Mouse (Mus musculus) embryo, embryonic 11 days (tissue): ENCODE data around the gene Hip1r.
A peak's percentile ranks its signal among the peaks of the same experiment; 100 is the strongest.

ENCODE experiments used
- DNase-seq: peaks from one replicate; pipeline ENCODE4 v3.0.0-alpha.2; 2015

Gene Hip1r

DNA sequence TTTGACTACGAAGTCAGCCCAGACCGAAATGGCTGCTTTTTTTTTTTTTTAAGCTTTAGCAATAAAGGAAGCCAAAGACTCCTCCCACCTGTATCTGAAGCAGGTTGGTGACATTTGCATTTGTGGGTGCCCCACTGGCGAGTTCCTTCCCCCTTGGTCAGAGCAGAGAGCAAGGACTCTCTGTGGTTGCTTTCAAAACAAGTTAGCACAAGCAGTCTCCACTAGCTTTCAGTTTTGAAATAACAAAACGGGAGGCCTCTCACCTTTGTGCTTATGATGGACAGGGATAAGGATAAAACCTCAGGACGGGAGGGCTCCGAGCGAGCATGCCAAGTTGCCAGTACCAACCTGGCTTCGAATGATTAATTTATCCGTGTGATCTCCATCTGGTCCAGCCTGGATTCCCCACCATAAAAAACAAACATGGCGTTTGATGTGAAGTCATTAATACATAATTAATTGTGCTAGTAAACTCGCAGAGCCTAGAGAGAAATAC, 1.2 kb downstream of the Hip1r start:
- DNase-seq = no peak

DNA sequence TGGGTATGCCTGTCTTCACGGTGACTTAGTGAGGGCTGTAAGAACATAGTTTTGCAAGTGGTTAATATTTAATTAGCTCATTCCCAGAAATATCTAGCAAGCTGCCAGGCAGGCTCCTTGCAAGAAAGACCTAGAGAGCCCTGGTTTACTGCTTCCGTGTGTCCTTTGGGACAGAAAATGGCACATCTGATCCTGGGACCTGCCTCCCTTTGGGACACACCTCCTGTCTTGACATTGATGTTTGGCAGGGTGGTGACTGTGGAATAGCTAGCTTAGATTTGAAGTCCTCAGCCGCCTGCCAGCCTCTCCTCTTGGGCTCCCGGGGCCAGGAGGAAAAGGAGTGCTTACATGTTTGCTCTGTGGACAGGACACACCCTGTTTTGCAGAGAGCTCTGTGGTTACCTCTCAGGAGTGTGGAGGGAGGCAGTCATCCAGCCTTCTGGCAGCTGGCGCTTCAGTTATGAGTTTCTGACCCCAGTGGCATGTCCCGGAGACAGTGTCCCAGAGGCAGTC, 2.3 kb downstream of the Hip1r start:
- no peak for DNase-seq

DNA sequence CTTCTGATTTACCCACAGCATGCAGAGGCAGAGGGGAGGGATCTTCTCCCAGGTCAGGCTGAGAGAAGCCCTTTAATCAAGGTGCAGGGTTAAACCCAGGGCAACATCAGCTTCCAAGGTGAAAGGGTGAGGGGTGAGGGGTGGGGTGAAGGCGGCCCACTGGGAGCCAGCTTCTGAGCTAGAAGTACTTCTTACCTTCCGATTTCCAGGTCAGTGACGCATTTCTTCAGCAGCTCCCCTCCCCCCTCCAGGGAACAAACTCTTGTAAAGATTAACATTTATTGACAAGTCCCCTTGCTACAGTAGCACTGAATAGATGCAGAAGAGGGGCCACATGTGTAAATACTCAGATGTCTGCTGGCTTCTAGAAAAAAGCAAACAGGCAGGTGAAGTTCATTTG, 3.8 kb downstream of the Hip1r start:
- no peak for DNase-seq

DNA sequence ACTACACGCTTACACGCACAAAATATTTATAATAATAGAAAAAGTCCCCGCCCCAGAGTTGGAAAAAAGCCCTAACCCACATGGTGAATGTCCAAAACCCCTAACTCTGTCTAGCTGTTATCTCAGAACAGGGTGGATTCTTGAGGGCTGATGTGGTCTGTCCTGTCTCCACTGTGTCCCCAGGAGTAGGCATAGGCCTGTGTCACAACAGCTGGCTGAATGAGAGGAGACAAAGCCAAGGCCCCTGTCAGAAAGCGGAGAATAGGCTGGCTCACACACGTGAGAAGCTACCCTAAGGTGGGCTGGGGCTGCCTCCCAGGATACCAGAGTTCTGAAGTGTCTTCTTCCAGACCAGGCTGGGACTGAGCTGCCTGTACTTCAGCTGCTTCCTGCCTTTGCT, 4.7 kb downstream of the Hip1r start:
- DNase-seq = no peak

DNA sequence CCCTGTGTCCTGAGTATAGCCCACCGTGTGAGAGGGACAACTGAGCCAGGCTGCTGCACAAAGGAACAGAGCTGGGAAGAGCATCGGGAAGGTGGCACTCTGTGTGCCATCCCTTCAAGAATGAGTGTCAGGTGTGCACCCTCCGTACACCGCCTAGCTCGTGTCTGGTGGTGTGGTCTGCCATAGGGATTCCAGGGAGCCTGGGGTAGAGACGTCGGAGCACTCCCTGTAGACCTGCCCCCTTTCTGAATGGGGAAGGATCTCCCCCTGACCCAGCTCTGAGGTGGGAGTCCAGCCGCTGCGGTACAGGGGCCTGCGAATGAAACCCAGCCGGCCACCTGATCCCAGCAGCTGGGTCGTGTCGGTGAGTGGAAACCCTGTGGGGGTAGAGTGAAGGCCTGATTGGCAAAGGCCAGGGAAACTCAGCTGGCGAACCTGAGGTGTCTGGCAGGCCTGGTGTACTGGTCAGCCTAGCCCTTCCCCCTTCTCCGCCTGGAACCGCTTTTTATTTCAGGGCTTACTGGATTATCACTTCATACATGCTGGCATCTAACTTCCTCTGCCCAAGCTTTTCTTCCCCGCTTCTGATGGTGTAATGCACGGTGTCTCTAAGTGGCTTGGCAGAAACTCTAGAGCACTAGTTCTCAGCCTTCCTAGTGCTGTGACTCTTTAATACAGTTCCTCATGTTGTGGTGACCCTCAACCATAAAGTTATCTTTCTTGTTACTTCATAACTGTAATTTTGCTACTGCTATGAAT, 6.0 kb downstream of the Hip1r start:
- DNase-seq = no peak

DNA sequence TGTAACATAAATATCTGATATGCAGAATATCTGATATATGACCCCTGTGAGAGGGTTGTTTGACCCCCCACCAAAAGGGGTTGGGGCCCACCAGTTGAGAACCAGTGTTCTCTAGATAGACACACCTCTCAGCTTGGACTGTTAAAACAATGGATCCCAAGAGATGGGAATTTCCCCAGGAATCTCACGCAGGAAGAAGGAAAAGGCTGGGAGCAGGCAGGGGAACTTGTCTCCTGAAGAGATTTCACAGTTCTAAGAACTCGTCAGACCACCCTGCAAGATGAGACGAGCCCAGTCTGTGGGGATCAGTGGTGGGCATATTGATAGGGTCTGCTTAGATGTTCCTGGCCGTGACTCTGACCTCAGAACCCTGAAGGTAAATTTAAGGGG, 6.5 kb downstream of the Hip1r start:
- no peak for DNase-seq

DNA sequence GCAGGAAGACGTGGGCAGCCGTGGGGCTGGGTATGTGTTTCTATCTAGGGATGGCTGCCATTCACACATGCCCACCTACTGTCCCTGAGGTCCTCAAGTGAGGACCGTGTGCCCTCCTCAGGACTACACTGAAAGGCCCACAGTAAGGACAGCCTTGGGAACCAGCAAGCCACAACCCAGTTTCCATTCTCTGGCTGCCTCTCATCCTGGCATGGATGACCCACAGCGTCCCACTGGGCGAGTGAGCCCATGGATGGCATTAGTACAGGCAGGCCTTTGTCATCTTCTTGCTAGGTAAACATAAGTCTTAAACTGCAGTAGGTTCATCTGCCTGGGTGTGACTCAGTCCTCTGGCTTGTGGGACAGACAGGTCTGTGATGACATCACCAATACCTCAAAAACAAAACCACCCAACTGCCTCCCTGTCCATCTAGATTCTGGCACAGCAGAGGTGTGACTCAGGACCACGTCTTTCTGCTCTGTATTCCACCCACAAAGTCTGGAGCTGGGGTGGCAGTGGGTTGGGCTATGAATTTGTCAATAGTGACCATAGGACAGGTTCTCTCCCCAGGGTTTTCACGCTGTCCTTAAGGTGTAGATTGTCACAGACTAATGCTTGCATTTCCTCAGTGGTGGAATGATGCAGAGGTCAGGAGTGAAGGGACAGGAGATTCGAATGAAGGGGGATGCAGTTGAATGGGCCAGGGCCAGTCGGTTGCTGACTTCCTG, 7.3 kb downstream of the Hip1r start:
- DNase-seq = no peak

DNA sequence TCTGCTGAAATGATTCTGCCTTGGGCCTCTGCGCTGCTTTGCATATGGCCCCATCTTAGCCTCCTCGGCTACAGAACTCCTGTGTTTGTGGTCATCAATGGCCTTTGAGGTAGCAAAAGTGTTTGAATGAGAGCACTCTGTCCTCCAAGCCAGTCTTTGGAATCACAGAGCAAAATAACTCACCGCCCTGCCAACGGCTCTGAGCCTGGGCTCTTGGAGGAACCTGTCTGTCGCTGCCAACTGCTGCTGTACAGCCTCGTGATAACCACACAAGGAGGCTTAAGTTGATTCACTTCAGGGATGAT, 7.8 kb downstream of the Hip1r start:
- DNase-seq = no peak

DNA sequence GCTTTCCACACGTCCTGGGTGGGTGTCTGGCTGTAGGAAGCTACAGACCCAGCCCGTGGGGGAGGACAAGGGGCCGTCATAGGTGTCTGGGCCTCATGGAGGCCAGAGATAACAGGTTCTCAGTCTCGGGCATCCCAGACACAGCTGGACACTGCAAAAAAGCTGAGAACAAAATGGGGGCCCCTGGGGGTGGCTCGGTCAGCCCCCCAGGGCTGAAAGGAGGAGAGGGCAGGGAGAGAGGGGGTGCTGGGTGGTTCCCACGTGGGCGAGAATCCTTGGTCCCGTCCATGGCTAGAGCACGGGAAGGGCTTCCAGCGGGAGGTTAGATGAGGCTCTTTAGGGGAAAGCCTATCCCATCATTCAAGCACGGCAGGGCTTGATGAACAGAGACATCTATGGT, 9.4 kb downstream of the Hip1r start:
- DNase-seq = no peak

DNA sequence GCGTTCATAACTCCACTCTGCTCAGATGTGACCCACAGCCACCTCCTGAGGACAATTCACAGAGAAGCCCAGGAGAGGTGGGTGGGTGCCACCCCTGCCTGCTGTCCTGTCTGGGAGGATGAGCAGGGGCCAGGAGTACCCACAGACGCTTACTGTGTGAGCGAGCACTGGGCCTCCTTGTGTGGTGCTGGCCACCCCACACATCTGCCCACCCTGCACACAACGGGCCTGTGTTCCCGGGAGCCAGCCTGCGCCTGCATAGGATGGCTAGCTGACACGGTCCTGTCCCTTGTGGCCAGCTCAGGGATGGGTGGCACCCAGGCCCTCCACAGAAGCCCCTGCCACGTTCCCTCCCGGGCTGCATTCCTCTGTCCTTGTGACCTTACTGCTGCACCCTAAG, 12.0 kb downstream of the Hip1r start:
- no peak for DNase-seq

DNA sequence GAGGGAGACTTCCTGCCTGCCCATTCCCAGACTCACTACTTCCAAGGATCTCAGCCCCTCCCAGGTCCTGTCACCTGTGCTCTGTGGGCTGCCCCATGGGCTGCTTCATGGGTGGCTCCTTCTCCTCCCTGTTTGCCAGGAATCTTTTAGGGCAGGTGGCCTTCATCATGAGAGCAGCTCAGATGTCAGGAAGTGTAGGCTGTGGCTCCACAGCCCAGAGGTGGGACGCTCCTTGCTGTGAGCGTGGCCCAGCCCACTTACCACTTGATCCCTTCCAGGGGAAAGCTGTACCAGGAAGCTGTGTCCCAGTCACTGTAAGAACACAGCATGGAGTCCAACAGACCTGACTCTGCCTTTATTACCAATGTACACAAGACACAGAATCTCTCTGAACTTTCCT, 13.5 kb downstream of the Hip1r start:
- DNase-seq = no peak

DNA sequence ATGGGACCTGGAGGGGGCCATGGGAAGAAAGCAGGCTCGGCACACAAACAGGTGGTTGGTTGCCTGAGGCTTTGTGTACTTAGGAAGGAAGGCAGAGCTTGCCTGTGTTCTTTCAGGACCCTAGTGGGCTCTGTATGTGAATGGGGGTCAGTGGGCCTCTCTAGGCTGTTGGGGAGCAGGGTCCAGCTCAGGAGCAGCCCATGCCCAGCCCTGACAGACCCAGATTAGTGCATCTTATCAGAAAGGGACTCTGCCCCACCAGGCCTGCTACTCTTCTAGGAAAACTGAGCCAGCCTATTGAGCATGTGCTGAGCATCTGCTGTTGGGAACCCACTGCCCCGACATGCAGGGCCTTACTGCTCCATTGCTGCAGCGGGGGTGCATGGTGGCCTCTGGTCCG, 14.1 kb downstream of the Hip1r start:
- no peak for DNase-seq

DNA sequence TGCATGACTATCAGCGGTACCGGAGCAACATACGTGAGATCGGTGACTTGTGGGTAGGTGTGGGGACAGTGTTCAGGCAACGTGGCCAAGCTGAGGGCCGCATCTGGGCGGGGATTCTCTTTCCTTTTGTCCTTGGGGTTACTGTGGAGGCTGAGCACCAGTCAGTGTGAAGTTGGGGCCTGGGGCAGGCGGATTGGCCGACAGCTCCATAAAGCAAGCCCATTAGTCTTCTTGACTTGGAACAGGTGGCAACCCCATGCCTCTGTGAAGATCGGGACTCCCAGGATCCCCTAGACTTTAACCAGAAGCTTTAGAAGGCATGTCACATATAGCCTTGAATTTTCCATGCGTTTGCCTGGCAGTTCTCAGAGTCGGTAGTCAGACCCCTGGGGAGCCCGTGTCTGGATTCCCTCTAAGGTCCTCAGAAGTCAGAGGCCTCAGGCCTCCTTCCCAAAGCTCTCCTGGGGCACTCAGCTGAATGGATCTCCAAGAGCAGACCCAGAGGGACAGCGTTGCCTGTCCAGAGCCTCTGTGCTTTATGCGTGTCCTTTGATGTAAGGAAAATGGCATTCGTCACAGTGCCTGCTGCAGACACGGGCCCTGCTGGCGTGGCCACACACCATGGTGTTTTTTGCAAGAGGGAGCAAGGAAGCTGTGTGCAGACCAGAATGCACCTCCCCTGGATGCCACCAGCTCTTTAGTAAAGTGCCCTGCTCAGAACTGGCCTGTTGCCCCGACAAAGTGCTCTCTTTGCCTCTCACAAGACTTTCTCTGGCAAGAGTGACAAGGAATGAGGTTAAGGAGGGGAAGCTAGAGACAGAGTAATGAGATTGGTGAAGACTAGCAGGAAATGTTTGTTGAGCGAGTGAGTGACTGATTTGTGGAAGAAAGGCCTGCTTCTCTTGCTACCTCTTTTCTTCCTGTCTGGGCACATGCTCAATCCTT, 16.8 kb downstream of the Hip1r start:
- DNase-seq = peak; percentile 50

DNA sequence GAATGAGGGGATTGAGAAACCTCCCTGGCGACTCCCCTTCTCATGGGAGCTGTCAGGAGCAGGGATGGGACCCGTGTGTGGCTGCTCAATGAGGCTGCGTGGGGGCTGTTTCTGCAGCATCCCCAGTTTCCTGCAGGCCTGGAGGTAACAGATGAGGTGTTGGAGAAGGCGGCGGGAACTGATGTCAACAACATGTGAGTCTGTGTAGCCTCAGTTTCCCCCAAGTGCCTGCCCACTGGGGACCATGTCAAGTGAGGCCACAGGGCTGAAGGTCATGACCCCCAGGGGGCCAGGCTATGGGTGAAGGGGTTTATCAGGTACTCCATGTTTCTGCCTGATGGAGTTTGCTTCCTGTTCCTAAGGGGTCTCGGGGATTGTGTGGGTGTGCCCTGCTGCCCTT, 17.9 kb downstream of the Hip1r start:
- DNase-seq = no peak

DNA sequence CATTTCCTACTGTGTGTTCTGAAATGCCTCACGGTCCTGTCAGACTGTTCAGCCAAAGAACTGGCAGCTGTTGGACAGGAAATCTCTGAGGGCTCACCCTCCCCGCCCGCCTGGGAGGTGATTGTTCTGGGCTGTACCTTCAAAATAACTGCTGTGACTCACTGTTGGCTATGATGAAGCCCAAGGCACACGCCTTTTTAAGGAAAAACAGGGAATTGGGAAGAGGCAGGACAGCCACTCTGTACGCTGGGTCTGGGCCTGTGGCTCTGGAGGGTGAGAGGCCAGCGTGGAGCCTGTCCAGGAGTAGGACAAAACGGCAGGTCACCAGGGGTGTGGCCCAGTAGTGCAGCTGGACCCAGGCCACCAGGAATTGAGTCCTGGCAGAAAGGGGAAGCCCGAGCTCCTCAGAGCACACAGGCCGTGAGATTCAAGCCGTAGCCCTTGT, 18.8 kb downstream of the Hip1r start:
- DNase-seq = no peak

DNA sequence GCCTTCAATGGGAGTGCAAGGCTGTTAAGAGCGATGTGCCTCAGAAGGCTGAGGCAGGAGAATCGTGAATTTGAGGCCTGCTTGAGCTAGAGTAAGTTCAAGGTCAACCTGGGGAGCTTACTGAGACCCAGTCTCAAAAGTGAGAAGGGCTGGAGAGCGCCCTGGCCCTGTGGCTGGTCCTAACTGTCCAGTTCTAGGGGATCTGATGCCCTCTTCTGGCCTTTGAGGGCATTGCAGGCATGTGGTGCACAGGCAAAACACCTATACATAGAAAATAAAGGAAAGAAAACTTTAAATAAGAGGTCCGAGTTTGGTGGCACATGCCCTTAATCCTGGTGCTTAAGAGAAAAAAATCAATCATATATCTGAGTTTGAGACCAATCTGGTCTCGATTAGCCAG, 19.4 kb downstream of the Hip1r start:
- DNase-seq = peak; percentile 85

DNA sequence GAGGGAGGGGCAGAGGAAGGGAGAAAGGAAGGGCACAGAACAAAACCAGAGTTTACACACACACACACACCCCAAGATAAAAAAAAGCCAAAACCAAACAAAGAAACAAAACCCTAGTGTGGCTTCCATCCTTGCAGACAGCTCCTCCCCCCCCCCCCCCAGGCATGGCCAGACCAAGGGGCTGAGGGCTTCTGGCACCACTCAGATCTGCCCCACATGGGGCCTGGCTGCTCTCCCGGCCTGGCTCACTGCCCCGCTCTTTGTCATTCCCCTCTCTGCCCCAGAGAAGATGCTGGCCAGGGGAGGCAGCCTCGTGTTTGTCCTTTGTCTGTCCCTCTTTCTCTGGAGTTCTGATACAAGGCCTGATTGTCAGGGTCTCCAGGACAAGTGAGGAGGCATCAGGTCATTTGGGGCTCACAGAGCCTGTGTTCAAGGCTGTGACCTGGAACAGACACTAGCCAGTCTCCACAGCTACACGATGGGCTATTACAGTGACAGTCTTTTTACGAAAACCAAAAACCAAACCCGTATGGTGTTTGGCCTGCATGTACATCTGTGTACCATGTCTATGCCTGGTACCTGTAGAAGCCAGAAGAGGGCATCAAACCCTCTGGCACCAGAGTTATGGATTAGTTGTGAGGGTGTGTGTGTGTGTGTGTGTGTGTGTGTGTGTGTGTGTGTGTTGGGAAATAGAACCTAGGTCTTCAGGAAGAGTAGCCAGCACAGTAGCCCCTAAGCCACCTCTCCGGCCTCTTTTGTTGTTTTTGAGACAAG, 20.0 kb downstream of the Hip1r start:
- no peak for DNase-seq

DNA sequence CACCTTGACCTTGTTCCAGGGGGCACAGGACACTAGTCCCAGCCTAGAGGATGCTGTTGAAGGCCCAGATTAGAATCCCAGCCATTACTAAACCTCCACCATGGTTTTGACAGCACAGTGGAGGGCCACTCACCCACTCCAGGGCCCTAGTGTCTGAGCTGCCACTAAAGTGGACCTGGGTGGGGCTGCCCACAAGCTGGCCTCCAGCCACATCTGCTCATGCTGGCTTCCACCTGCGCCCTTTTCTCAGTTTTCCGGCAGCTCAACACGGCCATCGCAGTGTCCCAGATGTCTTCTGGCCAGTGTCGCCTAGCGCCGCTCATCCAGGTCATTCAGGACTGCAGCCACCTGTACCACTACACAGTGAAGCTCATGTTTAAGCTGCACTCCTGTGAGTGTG, 21.0 kb downstream of the Hip1r start:
- DNase-seq = no peak

DNA sequence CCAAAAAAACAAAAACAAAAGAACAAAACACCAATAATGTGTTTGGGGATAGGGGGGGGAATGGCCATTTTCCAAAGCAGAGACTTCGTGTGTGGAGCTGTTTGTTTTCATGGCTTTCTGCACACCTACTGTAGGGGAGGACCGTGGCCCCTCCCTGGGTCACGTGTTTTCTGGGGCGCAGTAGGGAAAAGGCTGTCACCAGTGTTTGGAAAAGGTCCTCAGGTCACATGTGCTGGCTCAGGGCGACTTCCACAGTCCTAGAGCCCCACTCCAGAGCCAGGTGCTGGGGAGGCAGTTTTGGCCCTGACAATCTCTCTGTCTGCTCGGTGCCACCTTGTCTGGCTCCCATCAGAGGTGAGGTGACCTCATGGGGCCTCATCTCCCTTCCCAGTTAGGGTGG, 22.0 kb downstream of the Hip1r start:
- no peak for DNase-seq

DNA sequence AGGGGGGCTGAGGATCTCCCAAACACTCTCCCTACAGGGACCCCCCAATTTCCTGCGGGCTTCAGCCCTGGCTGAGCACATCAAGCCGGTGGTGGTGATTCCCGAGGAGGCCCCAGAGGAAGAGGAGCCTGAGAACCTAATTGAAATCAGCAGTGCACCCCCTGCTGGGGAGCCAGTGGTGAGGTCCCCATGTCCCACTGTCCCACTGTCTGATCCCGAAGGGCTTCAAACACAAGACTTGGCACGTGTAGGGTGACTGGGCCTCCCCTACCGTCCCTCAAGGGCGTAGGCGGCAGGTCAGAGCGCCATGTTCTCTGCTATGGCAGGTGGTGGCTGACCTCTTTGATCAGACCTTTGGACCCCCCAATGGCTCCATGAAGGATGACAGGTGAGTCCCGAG, 22.8 kb downstream of the Hip1r start:
- DNase-seq = no peak

DNA sequence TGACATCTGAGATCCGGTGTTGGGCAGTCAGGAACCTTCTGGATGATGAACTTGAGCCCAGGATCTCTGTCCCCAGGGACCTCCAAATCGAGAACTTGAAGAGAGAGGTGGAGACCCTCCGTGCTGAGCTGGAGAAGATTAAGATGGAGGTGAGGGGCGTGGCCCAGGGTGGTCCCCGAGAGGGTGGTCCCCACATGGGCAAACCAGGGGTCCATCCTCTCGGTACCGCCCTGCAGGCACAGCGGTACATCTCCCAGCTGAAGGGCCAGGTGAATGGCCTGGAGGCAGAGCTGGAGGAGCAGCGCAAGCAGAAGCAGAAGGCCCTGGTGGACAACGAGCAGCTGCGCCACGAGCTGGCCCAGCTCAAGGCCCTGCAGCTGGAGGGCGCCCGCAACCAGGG, 23.3 kb downstream of the Hip1r start:
- DNase-seq = no peak

DNA sequence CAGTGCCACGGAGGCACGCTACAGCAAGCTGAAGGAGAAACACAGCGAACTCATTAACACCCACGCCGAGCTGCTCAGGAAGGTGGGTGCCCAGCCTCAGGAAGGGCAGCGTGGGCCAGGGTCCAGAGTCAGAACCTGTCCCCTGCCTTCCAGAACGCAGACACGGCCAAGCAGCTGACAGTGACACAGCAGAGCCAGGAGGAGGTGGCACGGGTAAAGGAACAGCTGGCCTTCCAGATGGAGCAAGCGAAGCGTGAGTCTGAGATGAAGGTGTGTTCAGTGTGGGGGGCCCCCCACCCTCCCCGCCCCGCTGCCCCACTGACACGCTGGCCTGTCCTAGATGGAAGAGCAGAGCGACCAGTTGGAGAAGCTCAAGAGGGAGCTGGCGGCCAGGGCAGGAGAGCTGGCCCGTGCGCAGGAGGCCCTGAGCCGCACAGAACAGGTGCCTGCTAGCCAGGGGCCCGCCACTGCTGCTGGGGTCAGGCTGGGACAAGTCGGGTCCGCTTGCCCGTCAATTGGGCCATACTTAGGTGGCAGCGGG, 23.9 kb downstream of the Hip1r start:
- no peak for DNase-seq
